Mouse (Mus musculus) testis, adult 2 months (tissue): ENCODE measurements at regions not wholly inside any gene's neighbourhood (a gene's known extent, or its start where the extent isn't known, plus 50 kb on each side); places are given as distances from the start of the nearest gene placed in this dataset.

Source experiments
- CTCF ChIP-seq: fragments of 200-500 bp; IDR thresholded peaks from 2 replicates; pipeline ENCODE4 v1.5.1; 2012; ENCODE audit warnings: low read depth, mild to moderate bottlenecking, inconsistent platforms, low read length, moderate library complexity; ENCODE audit not compliant: control insufficient read depth, insufficient read depth, insufficient replicate concordance
- POLR2A ChIP-seq: fragments of 200-500 bp; IDR thresholded peaks from 2 replicates; pipeline ENCODE4 v1.6.1; 2012; ENCODE audit warnings: low read depth, mild to moderate bottlenecking, inconsistent platforms, low read length, moderate library complexity; ENCODE audit not compliant: control insufficient read depth

DNA sequence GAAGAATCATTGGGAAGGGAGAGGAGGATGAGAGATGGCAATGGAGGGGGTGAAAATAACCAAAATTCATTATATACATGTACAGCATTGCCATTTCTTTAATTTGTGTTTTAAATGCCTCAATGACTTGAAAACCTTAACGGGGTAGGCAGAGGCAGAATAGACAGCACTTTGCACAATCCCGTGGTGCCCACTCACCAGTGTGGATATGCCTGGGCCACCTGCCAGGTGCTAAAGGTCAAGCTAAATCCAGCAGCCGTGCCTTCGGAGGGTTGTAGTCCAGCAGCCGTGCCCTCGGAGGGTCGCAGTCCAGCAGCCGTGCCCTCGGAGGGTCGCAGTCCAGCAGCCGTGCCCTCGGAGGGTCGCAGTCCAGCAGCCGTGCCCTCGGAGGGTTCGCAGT lies 182.0 kb downstream of the Srek1 start:
- no peak for TF ChIP-seq CTCF
- no peak for TF ChIP-seq POLR2A
